Mouse (Mus musculus) midbrain, postnatal 0 days (tissue): Measurements from ENCODE around the gene Foxf1. TPM values are rescaled to one million over a fixed set of nuclear protein-coding genes. Genes with fewer than 3 reads are reported as not detected.

Source experiments
- ATAC-seq: fragments of 200-750 bp; cut with Nextera tagmentation; 2 replicates; pipeline ENCODE4 v1.8.0; 2017; ENCODE audit warnings: moderate number of reproducible peaks, mild to moderate bottlenecking, moderate TSS enrichment, moderate library complexity; ENCODE audit not compliant: low FRiP score
- DNase-seq: peaks from one replicate; pipeline ENCODE4 v3.0.0-alpha.2; 2015; ENCODE audit warnings: low spot score
- H3K27ac ChIP-seq: fragments of 300-500 bp; sonication (generic); 2 replicates; pipeline ENCODE4 v1.5.1; 2014; ENCODE audit warnings: low read depth, mild to moderate bottlenecking, low read length, mixed read lengths
- H3K27me3 ChIP-seq: fragments of 300-500 bp; sonication (generic); 2 replicates; pipeline ENCODE4 v1.6.1; 2014; ENCODE audit warnings: low read length, control low read depth, mixed read lengths; ENCODE audit not compliant: insufficient read depth
- H3K36me3 ChIP-seq: fragments of 300-500 bp; sonication (generic); 2 replicates; pipeline ENCODE4 v1.6.1; 2014; ENCODE audit warnings: low read length, control low read depth, mixed read lengths; ENCODE audit not compliant: insufficient read depth
- H3K4me1 ChIP-seq: fragments of 300-500 bp; sonication (generic); 2 replicates; pipeline ENCODE4 v1.6.1; 2014; ENCODE audit warnings: mild to moderate bottlenecking, control low read depth, antibody characterized with exemption, low read length, mixed read lengths; ENCODE audit not compliant: insufficient read depth
- H3K4me2 ChIP-seq: fragments of 300-500 bp; sonication (generic); 2 replicates; pipeline ENCODE4 v1.6.1; 2014; ENCODE audit warnings: low read depth, mild to moderate bottlenecking, low read length, mixed read lengths; ENCODE audit not compliant: poor library complexity, severe bottlenecking
- H3K4me3 ChIP-seq: fragments of 300-500 bp; sonication (generic); 2 replicates; pipeline ENCODE4 v1.5.1; 2014; ENCODE audit warnings: low read depth, mild to moderate bottlenecking, low read length, moderate library complexity
- H3K9ac ChIP-seq: fragments of 300-500 bp; sonication (generic); replicated peaks from 2 replicates; pipeline ENCODE4 v1.6.1; 2014; ENCODE audit warnings: mild to moderate bottlenecking, low read length, moderate library complexity, mixed read lengths; ENCODE audit not compliant: poor library complexity, severe bottlenecking
- H3K9me3 ChIP-seq: fragments of 300-500 bp; sonication (generic); 2 replicates; pipeline ENCODE4 v1.6.1; 2016; ENCODE audit warnings: low read length, control low read depth
- CTCF ChIP-seq: IDR thresholded peaks from 2 replicates; pipeline ENCODE4 v1.5.1; 2016; ENCODE audit warnings: antibody characterized with exemption, mild to moderate bottlenecking
- WGBS: fragments of 180-500 bp; shearing (Covaris S2); extraction: QIAGEN DNeasy Blood & Tissue Kit; methylation state at CpG from one replicate; pipeline ENCODE4 v1.1.7; 2014; 5-methylcytosine and 5-hydroxymethylcytosine counted together
- microRNA-seq: library from miRNA; unstranded; fragments of <30 nt; microRNA quantifications from one replicate; pipeline ENCODE4, GENCODE M21; 2016; ENCODE audit warnings: borderline number of aligned reads
- polyA plus RNA-seq: library from polyadenylated mRNA; unstranded; fragments of >200 nt; fragmentation: Nextera tagmentation; extraction: Ambion mirVana; gene quantifications from 2 replicates; pipeline ENCODE4 v1.2.1, GENCODE M21; 2015
- total RNA-seq: library from RNA; depleted of rRNA; stranded (reverse); fragments of >200 nt; gene quantifications from 2 replicates; pipeline ENCODE4 v1.2.3, GENCODE M21; 2014; rRNA removed

Gene Foxf1
- total and polyA plus RNA-seq, 2 experiments from 2014 or later: 1.6 to 3.5 TPM

DNA sequence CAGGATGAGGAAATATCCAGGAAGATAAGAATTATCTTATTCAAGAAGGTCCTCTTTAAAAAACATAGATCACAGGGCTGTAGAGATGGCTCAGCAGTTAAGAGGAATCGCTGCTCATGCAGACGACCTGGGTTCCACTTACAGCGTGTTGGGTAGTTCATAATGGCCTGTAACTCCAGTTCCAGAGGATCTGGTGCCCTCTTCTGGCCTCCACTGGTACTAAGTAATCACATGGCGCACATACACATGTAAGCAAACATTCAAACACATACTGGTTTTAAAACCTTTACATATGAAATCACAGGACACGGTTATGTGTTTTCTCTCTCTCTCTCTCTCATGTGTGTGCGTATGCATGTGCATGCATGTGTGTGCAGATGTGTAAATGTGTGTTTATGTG lies 52.7 kb downstream of the Foxf1 start:
- no peak for DNase-seq
- no peaks in the 10 kb centered on the region for H3K9me3 ChIP-seq
- no peak for TF ChIP-seq CTCF

More for the DNA sequence above, 52.7 kb downstream of the Foxf1 start:
- Histone ChIP-seq H3K9ac (no peak overlapping the region), H3K36me3 (no peaks in the 10 kb centered on the region), H3K4me1 (no peaks in the 10 kb centered on the region), H3K27me3 (peaks cover 6% of the 10 kb centered on the region), H3K27ac (no peak overlapping the region), H3K4me2 (no peak overlapping the region), H3K4me3 (no peak overlapping the region)
- WGBS: 93% methylated on average over 6 of the region's 6 CpGs
- no peak for ATAC-seq

Small RNA genes lying within 50 kb of the gene (microRNA-seq; reads per million reads assigned to microRNA genes)
- gene Gm27530: not detected

Other genes starting within 250 kb of the Foxf1 start
- gene Mthfsd, start 24.0 kb downstream of the Foxf1 start, total RNA-seq: 53.4 and 67.1 TPM in 2 replicates
- 34.6 and 37.2 TPM in 2 replicates for gene Mthfsd, start 24.0 kb downstream of the Foxf1 start, polyA plus RNA-seq
- gene Foxc2, start 31.8 kb downstream of the Foxf1 start, total RNA-seq: 7.6 and 10.9 TPM in 2 replicates
- gene Foxc2, start 31.8 kb downstream of the Foxf1 start, polyA plus RNA-seq: 2.6 and 2.8 TPM in 2 replicates
- 0.09 and 0.22 TPM in 2 replicates for gene Foxl1, start 43.6 kb downstream of the Foxf1 start, total RNA-seq
- 0.12 and 0.20 TPM in 2 replicates for gene Foxl1, start 43.6 kb downstream of the Foxf1 start, polyA plus RNA-seq